Mouse (Mus musculus) mouse trophoblast stem cell (cell line): ENCODE measurements at regions not wholly inside any gene's neighbourhood (a gene's known extent, or its start where the extent isn't known, plus 50 kb on each side); places are given as distances from the start of the nearest gene placed in this dataset.

Experiments
- in situ Hi-C, 2 experiments: fragments of 300-500 bp; cut with MseI, MboI; formaldehyde crosslinking; loops; 2 replicates in 1 of 2; 3 replicates in 1 of 2; pipeline ENCODE4 v1.15.1; 2025

DNA sequence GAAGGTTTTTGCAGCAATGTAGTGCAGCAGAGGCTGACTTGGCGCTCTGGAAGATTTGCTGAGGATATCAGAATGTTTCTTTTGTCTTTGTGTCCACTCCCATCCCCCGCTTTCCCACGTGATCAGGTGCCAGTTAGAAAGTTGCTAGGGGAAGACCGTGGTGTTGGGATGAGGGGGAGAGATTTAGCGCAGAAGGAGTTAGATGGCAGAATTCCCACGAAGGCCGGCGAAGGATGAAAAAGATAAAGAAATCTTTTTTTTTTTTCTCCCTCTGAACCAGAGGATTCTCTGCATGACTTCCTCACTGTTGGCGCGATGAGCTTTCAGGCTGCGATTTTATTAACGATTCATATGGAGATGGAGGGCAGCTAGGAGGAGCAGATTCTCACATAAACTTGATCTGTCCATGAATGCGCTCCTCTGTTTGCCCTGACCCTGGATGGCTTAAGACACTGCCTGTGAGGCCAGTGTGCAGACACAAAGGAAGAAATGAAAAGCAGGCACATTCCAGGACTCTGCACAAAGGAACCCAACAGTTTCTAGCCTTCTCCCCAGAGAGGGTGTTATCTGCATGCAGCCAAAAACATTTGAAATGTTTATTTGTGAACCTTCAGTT is 201.5 kb downstream of the Gm11146 start:
- in situ Hi-C loops: no loop called here

DNA sequence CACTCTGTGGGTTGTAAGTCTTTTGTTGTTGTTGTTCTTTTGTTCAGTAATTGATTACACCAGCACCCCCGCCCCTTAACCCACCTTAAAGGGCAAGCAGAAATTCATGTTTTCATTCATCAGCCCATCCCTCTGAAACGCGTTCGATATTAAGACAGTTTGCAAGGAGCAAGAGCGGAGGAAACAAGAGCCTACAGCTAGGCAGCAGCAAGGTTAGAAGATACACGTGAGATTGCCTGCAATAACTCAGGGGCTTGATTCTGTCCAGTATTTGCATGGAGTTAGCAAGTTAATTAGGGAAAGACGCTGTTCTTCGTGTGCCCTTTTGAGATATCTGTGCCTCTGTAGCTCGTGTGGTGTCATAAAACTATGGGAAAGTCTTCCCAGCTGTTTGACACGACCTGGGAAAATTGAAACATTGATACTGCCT is 202.0 kb downstream of the Gm11146 start:
- in situ Hi-C loops: no loop called here

DNA sequence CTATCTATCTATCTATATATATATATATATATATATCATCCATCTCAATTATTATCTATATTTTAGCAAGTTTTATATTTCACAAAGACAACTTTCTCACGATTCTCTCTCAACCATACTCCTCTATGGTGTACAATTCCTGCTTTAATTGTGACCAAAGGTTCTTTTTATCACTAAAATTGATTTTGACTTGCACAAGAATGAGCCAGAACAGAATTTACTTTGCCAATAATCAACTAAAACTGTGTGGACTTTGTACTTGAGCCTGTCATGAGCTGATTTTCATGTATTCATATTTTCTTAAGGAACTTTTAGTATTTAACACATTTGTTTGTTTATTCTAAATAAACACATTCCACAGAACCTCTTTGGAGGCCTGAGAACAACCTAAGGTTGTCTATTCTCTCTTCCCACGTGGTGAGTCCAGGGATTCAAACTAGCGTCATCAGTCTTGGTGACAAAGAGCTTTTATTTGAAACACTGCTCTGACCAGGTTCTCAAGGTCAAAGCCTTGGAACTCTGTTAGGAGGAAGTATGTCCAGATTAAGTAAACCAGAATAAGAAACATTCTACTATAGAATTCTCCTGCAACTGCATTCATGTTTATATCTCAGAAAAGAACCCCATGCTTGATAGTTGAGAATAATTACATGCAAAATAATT is 207.7 kb downstream of the Gm11146 start:
- in situ Hi-C loops: no loop called here

DNA sequence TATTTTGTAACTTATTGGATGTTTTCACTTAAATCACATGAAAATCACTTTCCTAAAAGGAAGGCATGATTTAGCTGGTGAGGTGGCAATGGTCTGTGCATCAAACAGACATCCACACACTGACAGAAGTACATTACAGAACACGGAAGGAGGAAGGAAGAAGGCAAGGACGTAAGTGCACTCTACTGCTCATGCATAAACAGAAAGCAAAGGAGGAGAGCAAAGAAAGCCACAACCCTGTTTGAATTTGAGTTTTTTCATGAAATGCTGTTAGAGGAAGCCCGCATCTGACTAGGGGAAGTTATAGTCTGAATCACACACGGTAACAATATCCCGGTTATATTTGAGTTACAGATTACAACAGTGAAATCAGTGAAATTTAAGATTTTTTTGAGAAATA is 208.4 kb downstream of the Gm11146 start:
- in situ Hi-C loops: no loop called here

DNA sequence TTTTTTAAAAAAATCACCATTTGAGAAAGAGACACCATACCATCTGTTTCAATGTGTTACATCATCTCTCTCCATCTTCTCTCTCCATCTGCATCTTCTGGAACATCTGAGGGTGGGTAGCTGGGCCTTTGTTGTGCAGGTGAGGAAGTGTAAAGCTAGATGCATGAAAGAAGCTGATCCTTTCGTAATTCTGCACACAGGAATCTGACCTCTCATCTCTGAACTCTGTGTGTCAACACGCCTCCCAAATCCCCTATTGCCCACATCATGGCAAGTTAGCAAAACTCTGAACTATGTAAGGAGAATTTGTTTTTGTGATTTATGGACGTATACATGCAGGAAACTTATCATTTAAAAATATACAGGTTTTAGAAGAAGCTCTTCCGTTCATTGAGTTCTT is 209.7 kb downstream of the Gm11146 start:
- in situ Hi-C loops: no loop called here

DNA sequence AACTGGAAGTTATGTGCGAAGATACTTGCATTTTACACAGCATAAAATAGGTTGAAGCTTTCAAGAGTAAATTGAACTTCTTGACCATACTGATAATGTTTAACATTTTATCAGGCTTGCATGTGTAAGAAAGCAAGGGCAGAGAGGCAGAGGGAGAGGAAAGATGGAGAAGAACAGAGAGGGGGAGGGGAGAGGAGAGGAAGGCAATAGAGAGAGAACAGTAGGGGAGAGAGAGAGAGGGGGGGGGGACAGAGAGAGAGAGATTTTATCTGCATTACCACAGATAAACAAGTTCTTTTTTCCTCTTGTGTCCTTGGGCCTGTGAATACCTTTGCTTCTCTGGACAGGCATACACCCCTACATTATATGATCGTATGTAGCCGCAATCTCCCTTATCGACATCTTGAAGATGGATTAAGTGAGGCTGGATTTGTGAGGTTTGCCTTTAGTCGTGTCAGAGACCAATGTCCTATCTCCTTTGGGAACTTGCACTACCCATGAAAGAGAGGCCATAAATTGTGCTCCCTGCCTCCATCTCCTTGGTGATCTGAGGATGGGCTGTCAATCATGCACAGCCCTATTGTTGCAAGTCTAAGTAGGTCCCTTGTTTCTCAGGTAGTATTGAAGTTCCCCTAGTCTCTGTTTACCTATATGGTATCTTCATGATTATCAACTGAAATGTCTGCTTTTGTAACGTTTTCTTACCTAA is 217.7 kb downstream of the Gm11146 start:
- in situ Hi-C loops: no loop called here

DNA sequence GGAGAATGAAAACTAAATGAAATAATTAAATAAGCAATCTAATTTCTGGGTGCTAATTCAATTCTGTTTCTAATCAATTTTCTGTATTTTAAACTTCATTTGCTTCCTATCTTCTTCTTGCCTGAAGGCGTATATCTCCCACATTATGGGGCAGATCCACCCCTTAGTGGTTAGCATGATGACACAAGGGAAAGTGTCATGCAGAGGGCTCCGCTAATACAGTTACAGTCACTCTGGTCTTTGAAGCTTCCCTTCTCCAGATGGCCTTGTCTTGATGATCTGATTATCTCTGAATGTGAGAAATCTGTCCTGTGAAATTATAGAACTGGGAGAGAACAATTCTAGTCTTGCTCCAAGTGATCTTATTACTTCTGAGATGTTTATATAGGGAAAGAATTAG is 219.1 kb downstream of the Gm11146 start:
- in situ Hi-C loops: no loop called here

DNA sequence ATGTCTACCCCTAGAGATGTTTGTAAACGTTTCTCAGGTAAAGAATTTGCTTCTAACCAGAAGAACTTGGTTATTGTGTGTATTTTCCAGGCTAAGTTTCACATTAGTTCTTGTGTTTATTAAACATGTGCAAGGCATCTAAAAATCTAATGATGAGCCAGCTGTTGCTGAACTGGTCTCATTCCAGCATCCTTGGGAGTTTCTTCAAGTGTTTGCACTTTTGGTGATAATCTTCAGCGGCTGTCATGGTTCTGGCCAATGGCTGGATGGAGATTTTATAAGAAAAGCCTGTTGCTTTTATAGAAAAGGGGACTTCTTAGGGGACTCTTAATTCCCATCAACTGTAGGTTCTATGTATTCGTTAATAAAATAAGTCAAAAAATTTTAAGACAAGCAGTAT is 229.1 kb downstream of the Gm11146 start:
- in situ Hi-C loops: no loop called here

DNA sequence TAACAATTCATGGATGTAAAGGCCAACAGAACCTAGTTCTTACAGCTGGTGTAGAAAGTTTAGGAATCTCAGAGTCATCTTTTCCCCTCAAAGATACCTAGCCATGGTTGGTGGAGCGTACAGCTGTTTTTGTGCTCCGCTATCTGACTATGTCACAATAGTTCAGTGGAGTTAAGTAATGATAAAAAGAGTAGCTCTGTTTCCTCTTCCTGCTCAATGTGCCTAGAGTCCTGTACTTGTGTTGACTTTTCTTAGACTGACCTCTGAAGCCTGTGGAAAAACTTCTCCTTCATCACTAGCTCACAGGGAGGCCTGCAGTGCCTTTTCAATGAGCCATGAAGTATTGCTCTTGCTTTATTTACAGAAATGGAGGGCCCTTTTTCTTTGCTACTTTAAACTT is 232.1 kb downstream of the Gm11146 start:
- in situ Hi-C loops: no loop called here

DNA sequence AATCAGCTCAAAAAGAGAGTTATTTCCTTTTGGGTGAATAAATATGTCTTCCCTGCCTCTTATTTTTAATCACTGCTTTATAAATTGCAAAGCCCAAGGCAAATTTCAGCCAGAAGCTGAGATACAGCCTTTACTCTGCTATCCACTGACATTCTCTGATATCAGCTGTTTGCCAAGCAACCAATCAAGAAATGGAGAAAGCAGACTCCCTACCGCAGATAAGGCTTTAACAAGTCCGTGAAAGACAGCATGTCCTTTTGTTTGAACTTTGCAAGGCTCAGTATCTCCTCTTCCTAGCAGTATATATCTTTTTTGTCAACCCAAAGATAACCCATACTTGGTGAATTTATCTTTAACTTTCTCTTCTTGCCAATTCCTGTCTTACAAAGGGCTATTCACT is 236.6 kb downstream of the Gm11146 start:
- in situ Hi-C loops: no loop called here

DNA sequence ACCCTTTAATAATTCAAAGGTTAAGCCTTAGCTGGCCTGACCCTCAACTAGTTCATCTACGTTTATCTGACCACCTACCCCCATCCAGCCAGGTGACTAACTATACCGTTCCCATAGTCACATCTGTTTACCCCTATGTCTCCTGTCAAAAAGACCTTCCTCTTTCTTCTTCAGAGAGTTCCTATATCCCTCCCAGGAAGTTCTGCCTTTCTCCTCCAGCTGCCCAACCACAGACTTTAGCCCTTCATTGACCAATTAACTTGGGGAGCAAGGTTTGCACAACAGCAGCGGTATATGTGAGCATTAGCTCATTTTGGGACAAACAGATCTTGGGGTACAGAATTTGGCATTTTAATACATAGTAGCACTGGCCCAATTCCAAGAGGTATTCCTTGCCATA is 237.5 kb downstream of the Gm11146 start:
- in situ Hi-C loops: no loop called here

DNA sequence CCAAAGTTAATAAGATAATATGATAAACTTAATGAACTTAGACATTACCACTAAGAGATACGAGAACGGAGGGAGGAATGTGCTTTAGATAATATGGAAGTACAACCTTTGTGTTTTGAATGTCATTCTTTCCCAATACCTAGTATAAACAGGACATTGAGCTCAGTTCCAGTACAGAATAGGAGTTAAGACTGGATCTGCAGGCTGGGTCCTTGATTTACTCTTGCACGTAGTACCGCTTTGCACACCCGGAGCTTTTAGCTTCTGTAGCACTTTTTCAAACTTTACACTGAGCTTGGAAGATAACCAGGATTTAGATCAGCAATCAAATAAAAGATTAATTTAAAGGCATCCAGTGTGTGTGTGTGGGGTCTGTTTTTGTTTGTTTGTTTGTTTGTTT is 242.7 kb downstream of the Gm11146 start:
- in situ Hi-C loops: no loop called here

DNA sequence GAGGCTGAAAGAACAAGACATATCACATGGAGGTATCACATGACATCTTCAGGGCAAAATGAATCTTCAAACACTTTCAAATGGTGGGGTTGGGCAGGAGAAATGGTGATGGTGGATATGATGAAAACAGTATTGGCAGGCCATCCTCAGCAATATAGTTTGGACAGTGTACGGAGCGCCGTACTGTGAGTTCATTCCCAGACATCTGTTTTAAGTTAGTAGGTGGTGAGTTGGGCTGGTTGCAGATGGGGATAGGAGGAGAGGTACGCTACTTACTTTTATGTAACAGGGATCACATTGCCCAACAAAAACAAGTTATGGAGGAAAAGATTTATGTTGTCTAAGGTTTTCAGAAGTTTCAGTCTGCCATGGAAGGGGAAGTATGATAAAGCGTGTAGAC is 246.6 kb downstream of the Gm11146 start:
- in situ Hi-C loops: no loop called here

DNA sequence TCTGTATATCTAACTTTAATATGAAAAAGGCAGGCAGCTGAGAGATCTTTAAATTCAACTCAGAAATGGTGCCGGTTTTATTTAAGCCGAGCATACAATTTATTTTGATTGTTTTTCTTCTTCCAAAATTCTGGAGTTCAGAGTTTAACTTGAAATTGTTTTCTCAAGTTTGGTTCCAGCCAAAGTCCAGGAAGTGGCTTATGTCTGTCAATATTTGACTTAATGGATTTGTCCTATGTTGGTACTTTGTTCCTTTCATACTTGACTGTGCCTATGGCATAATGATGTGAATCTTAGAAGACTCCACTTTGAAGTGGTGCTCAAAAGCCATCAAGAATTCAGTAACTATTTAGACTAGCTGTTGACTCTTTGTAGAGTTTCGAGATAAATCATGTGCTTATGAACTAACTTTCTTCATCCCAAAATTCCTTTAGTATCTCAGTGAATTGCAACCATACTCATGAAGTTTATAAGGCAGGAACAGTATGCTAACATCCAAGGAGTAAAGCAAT is 247.6 kb downstream of the Gm11146 start:
- in situ Hi-C loops: no loop called here

DNA sequence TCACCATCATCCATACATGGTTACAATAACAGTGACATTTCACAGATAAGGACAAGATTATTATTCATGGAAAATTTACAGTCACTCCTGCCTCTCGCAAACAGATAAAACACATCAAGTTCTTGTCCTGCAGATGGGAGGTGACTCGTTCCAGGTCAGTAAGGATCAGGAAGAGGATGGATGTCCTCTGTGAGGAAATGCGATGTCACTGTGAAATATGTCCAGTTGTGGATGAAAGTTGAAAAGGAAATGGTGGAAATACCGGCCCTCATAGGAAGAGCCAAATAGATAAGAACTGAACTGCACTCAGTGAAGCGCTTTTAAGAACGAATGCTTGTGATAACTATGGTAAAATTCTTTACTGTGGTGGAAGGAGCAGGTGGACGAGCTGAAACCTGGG is 255.8 kb downstream of the Gm11146 start:
- in situ Hi-C loops: no loop called here

DNA sequence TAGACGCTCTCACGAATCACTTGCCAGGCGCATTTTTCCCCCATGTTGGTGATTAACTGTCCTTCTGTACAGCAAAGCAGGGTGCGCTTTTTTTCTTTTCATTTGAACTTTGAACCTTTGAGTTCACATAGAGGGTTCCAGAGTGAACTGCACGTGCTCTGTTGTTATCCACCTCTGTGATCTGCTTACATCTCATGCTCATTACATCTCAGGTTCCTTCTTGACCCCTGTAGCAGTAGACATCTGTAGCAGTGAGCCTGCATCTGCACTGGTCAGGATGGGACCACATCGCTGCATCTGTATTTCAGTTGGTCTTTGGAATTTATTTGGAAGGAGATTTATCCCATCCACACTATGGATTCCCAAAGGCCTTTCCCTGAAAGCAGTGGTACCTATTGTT is 269.6 kb downstream of the Gm11146 start:
- in situ Hi-C loops: no loop called here

DNA sequence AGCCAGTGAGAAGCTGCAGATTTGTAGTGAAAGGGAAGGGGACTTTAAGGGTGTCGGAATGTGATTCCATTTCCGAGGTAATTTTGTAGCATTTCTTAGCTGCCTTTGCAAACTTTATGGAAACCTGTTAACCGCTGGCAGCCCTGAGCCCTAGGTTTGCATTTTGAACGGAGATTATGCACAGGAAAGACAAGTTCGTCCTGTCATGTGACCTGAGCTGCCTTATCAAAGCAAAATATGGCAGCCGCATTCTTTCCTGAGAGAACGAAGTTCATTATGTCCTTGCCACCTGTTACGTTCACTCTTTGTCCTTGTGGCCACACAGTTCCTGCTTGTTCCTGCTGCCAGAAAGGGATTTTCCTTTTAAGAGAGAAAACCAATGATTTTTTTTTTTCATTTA is 270.9 kb downstream of the Gm11146 start:
- in situ Hi-C loops: no loop called here

DNA sequence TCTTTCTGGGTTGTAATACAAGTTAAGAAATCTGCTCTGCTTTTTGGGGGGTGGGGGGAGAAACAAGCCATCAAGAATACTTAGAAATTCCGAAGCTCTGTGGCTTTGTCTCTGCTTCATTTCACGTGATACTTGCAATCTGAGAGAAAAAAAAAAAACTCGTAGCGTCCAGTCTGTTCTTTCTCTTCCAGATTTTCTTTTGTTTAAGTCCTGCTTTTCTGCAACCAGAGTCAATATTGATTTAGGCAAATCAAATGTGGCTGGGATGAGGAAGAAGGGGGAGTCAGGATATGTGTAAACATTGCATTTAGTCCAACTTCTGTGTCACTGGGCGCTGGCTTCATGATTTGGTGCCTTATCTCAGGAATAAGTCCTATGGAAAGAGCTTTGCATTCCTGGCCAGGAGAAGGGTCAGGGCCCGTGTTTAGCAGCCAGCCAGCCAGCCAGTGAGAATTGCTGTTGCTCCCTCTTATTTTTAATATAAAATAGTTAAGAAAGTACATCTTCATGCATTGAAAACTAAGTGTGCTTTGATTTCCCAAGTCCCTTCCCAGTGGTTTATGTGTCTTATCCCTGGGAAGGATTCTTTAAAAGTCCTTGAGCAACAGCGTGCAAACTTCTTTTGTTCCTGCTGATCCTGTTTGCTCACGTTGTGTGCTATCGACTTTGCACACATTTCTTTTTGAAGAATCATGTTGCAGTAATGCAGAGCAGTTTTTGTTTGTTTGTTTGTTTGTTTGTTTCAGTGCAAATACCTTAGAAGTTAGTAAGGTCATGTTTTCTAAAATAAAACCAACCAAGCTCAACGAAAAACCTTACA is 272.0 kb downstream of the Gm11146 start:
- in situ Hi-C loops: no loop called here

DNA sequence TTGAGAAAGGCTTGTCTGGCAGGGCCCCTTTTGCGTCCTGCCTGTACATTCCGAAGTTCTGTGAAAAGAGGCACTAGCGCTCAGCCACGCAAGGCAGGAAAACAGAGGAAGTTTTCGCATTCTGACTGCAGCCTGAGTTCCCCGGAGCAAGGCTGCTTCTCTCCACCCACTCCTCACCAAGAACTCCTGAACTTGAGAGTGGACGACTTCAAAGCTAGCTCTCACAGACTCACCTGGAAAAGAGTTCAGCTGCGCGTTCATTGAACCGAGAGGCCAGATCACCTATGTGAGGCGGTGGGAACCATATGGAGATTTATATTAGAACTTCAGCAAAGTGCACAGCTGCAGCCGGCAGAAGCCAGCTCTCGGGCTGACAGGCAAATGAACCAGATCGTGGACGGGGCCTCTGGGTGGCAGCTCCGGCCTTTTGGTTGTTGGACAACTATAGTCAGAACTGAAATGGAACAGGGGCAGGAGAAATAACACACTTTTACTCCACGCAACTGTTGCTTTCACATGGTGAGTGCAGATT is 272.7 kb downstream of the Gm11146 start:
- in situ Hi-C loops: no loop called here

DNA sequence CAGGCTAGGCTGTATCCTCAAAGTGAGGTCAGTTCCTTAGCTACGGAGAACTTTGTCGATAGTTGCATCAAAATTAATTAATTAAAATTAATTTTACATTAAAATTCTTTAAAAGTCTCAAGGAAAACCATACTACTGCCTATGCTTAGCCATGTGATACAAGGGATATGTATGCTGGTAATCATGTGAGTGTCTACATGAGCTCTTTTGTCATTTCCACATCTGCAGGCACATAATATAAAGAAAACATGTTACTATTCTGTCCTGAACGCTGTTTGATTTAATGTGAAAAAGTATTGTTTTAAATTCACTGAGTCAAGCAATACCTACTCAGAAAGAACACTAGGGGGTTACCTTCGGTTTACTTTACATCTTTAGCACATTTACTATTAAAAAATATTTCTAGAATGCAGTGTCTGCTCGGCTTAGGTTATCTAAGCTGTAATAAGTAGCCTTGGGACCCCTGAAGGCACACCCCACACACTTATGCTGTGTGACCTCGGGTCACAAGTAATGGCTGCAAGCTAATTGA is 273.2 kb downstream of the Gm11146 start:
- in situ Hi-C loops: no loop called here

DNA sequence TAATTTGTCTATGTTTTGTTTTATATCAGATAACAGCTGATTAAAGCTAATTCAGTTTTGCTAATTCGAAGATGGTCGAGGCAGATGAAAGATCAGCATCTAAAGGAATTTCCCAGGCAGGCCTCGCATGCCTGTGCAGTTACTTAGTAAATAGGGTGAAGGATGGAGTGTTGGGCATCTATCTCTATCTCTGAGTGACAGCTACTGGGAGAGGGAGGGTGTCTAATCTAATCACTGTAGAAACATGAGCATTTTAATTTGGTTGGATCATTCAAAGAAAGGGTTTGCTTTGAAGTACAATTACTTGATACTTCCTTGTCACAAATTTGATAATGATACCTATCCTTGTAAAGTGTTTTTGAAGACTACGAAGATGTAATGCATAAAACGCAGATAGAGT is 273.8 kb downstream of the Gm11146 start:
- in situ Hi-C loops: no loop called here

DNA sequence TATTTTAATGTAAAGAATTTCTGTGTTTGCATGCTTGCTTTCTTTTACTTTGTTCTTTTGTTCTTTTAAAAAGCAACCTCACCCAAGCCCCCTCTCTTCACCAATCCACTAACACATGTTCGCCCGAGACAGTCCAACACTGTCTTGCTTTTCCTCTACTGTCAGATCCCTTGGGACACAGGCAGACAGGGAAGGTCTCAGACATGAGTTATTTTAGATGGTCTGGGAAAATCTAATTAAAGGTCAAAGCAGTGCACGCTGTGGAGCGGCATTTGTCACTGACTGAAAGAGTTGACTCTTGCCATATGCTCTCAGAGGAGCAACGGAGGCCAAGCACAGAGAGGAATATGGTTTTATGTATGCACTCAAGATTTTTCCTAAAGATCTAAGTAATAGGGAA is 279.6 kb downstream of the Gm11146 start:
- in situ Hi-C loops: no loop called here
